Mouse (Mus musculus) right cerebral cortex, postnatal 10 days (tissue): ENCODE measurements around the gene Rpp38.

Source experiments
- DNase-seq, 2 experiments: peaks; one replicate each; pipeline ENCODE4 v3.0.0; 2021; ENCODE audit warnings: low spot score in 2 of 2

Gene Rpp38

GRCm38 (mm10) chr2:3286243-3286642, 46.2 kb downstream of the Rpp38 start:
- DNase-seq, result no peak

GRCm38 (mm10) chr2:3285709-3286108, 46.7 kb downstream of the Rpp38 start:
- no peak for DNase-seq

GRCm38 (mm10) chr2:3285181-3285530, 47.3 kb downstream of the Rpp38 start:
- DNase-seq, result no peak

GRCm38 (mm10) chr2:3284473-3285180, 47.8 kb downstream of the Rpp38 start:
- DNase-seq, result peak; percentile 73 to 74

GRCm38 (mm10) chr2:3283602-3284472, 48.6 kb downstream of the Rpp38 start, which contains the start of gene Nmt2:
Nmt2 (plus strand) TSS chr2:3284212.
- peak; percentile 99 to 100 for DNase-seq

- peak; percentile 37 to 57 for DNase-seq
Observed at GRCm38 (mm10) chr2:3282866-3283601, 49.4 kb downstream of the Rpp38 start.

- no peak for DNase-seq
Observed at GRCm38 (mm10) chr2:3281311-3281710, 51.1 kb downstream of the Rpp38 start.
